Comparison of ENCODE assay signal across 21 mouse cellular contexts in genomic region chr8:102900662-102901061, GRCm38 (mm10).
DNase-seq lines count a peak whose midpoint lies in the region; ATAC-seq and TF ChIP-seq lines count a peak whose summit lies in the region.
"Had no signal": no experiment of that assay in that cellular context is flagged by ENCODE, and none has a peak within 500 bp of the region (broad histone marks: within the 10 kb centered on the region; RNA-seq: fewer than 3 reads in every experiment).

No protein-coding gene starts in this region.

- TF ChIP-seq CTCF in layer of hippocampus, adult 2 months (conservative IDR thresholded peaks at IDR 0.05) = no peak

- no peaks in the 10 kb centered on the region for H3K36me3 ChIP-seq in hindbrain, embryonic 11.5 days (ENCODE audit: control insufficient read depth, insufficient read depth, low read length)
- no peaks in the 10 kb centered on the region for H3K36me3 ChIP-seq in hindbrain, embryonic 10.5 days
- H3K36me3 ChIP-seq in limb, embryonic 11.5 days (ENCODE audit: control insufficient read depth, insufficient read depth, low read length) = no peaks in the 10 kb centered on the region
- H3K36me3 ChIP-seq: hindbrain, embryonic 13.5 days; intestine, embryonic 15.5 days; liver, embryonic 13.5 days; lung, embryonic 15.5 days; neural tube, embryonic 15.5 days; stomach, embryonic 15.5 days had no signal

- H3K9me3 ChIP-seq in hindbrain, embryonic 11.5 days (ENCODE audit: control insufficient read depth, low read length) = no peaks in the 10 kb centered on the region
- no peaks in the 10 kb centered on the region for H3K9me3 ChIP-seq in hindbrain, embryonic 10.5 days
- H3K9me3 ChIP-seq in limb, embryonic 11.5 days (ENCODE audit: control insufficient read depth, low read length) = no peaks in the 10 kb centered on the region
- H3K9me3 ChIP-seq: hindbrain, embryonic 13.5 days; intestine, embryonic 15.5 days; liver, embryonic 13.5 days; lung, embryonic 15.5 days; neural tube, embryonic 15.5 days; stomach, embryonic 15.5 days had no signal

- no peak overlapping the region for H3K9ac ChIP-seq in hindbrain, embryonic 11.5 days (ENCODE audit: low read depth, low read length)
- H3K9ac ChIP-seq in limb, embryonic 11.5 days (ENCODE audit: low read length) = no peak overlapping the region
- H3K9ac ChIP-seq: forebrain, postnatal 0 days; hindbrain, embryonic 13.5 days; intestine, embryonic 15.5 days; liver, embryonic 13.5 days; lung, embryonic 15.5 days; neural tube, embryonic 15.5 days; stomach, embryonic 15.5 days had no signal

- no peak overlapping the region for H3K27ac ChIP-seq in hindbrain, embryonic 11.5 days (ENCODE audit: low read depth, low read length)
- H3K27ac ChIP-seq in hindbrain, embryonic 10.5 days = no peak overlapping the region
- no peak overlapping the region for H3K27ac ChIP-seq in limb, embryonic 11.5 days (replicated peaks; ENCODE audit: low read depth, low read length)
- H3K27ac ChIP-seq in layer of hippocampus, adult 2 months = no peak overlapping the region
- H3K27ac ChIP-seq: hindbrain, embryonic 13.5 days; intestine, embryonic 15.5 days; liver, embryonic 13.5 days; lung, embryonic 15.5 days; macrophage; neural tube, embryonic 15.5 days; stomach, embryonic 15.5 days had no signal

- H3K4me2 ChIP-seq in hindbrain, embryonic 11.5 days (replicated peaks; ENCODE audit: low read depth, low read length) = no peak overlapping the region
- H3K4me2 ChIP-seq in limb, embryonic 11.5 days (ENCODE audit: low read depth, severe bottlenecking) = no peak overlapping the region
- H3K4me2 ChIP-seq: hindbrain, embryonic 13.5 days; intestine, embryonic 15.5 days; liver, embryonic 13.5 days; lung, embryonic 15.5 days; neural tube, embryonic 15.5 days; stomach, embryonic 15.5 days had no signal

- no peaks in the 10 kb centered on the region for H3K27me3 ChIP-seq in hindbrain, embryonic 11.5 days (ENCODE audit: control insufficient read depth, insufficient read depth, low read length)
- H3K27me3 ChIP-seq in hindbrain, embryonic 10.5 days (ENCODE audit: insufficient read depth, poor library complexity, severe bottlenecking) = no peaks in the 10 kb centered on the region
- H3K27me3 ChIP-seq in limb, embryonic 11.5 days (ENCODE audit: control insufficient read depth, insufficient read depth, low read length) = no peaks in the 10 kb centered on the region
- H3K27me3 ChIP-seq: hindbrain, embryonic 13.5 days; intestine, embryonic 15.5 days; liver, embryonic 13.5 days; lung, embryonic 15.5 days; neural tube, embryonic 15.5 days; stomach, embryonic 15.5 days had no signal

- WGBS in hindbrain, embryonic 11.5 days = 59% methylated on average over 5 of the region's 5 CpGs
- 58% methylated on average over 5 of the region's 5 CpGs for WGBS in hindbrain, embryonic 10.5 days
- 15% methylated on average over 5 of the region's 5 CpGs for WGBS in limb, embryonic 11.5 days

- H3K4me1 ChIP-seq in hindbrain, embryonic 11.5 days (replicated peaks; ENCODE audit: control insufficient read depth, insufficient read depth, low read length) = no peaks in the 10 kb centered on the region
- no peaks in the 10 kb centered on the region for H3K4me1 ChIP-seq in hindbrain, embryonic 10.5 days (replicated peaks)
- peaks cover 6% of the 10 kb centered on the region for H3K4me1 ChIP-seq in limb, embryonic 11.5 days (ENCODE audit: control insufficient read depth, insufficient read depth, low read length)
- H3K4me1 ChIP-seq: hindbrain, embryonic 13.5 days; intestine, embryonic 15.5 days; liver, embryonic 13.5 days; lung, embryonic 15.5 days; stomach, embryonic 15.5 days had no signal

- no peak overlapping the region for H3K4me3 ChIP-seq in hindbrain, embryonic 11.5 days (ENCODE audit: low read depth, low read length)
- no peak overlapping the region for H3K4me3 ChIP-seq in hindbrain, embryonic 10.5 days
- no peak overlapping the region for H3K4me3 ChIP-seq in limb, embryonic 11.5 days (ENCODE audit: low read depth, low read length)
- no peak overlapping the region for H3K4me3 ChIP-seq in layer of hippocampus, adult 2 months
- H3K4me3 ChIP-seq: hindbrain, embryonic 13.5 days; intestine, embryonic 15.5 days; liver, embryonic 13.5 days; lung, embryonic 15.5 days; neural tube, embryonic 15.5 days; stomach, embryonic 15.5 days had no signal

- no peak for ATAC-seq in hindbrain, embryonic 11.5 days (ENCODE audit: low FRiP score)
- ATAC-seq in limb, embryonic 11.5 days (ENCODE audit: insufficient number of reproducible peaks, low FRiP score, low TSS enrichment, low read depth) = peak; percentile 78
- ATAC-seq: forebrain, postnatal 0 days; intestine, embryonic 15.5 days had no signal

- DNase-seq in hindbrain, embryonic 11.5 days (ENCODE audit: low spot score) = peak; percentile 3
- no peak for DNase-seq in hindbrain, embryonic 10.5 days (ENCODE audit: low spot score)
- DNase-seq in embryo, embryonic 10.5 days (ENCODE audit: low spot score) = peak; percentile 21
- peak; percentile 63 for DNase-seq in limb, embryonic 11.5 days (ENCODE audit: low spot score)
- DNase-seq in retina, embryonic 14.5 days (ENCODE audit: low spot score) = peak; percentile 49
- DNase-seq in left cerebral cortex, adult 9 months (ENCODE audit: low spot score in 2 of 2) = no peak
- no peak for DNase-seq in layer of hippocampus, adult 2 months (ENCODE audit: low spot score in 2 of 2)
- DNase-seq: adrenal gland, adult 2 months; B cell, adult 2 months; cerebellum, adult 9-11 months; forebrain, postnatal 0 days; liver, embryonic 13.5 days; midbrain, embryonic 14.5 days; right cerebral cortex, postnatal 25 days; thymus, adult 18-20 months had no signal

Comparison
In these comparisons a context has a peak if more than half of its experiments do, and no peak if none do; other contexts are left out.
1. DNase-seq: peak in hindbrain, embryonic 11.5 days (single experiment), embryo, embryonic 10.5 days (single experiment), limb, embryonic 11.5 days (single experiment) and retina, embryonic 14.5 days (single experiment); none in hindbrain, embryonic 10.5 days (single experiment), left cerebral cortex, adult 9 months (0 of 2) and layer of hippocampus, adult 2 months (0 of 2).